Mouse (Mus musculus) liver, postnatal 0 days (tissue): Measurements from ENCODE around the gene Armc3. TPM values are rescaled to one million over a fixed set of nuclear protein-coding genes. Genes with fewer than 3 reads are reported as not detected.
A peak's percentile ranks its signal among the peaks of the same experiment; 100 is the strongest.

Experiments
- ATAC-seq: fragments of 200-750 bp; cut with Nextera tagmentation; 2 replicates; pipeline ENCODE4 v1.8.0; 2017; ENCODE audit warnings: mild to moderate bottlenecking, moderate library complexity
- DNase-seq: peaks from one replicate; pipeline ENCODE4 v3.0.0-alpha.2; 2016
- H3K27ac ChIP-seq: fragments of 300-500 bp; sonication (generic); 2 replicates; pipeline ENCODE4 v1.5.1; 2014; ENCODE audit warnings: antibody characterized with exemption, moderate library complexity, mild to moderate bottlenecking, low read depth
- H3K27me3 ChIP-seq: fragments of 300-500 bp; sonication (generic); 2 replicates; pipeline ENCODE4 v1.6.1; 2014; ENCODE audit warnings: low read length, control low read depth, mixed read lengths; ENCODE audit not compliant: insufficient read depth
- H3K36me3 ChIP-seq: fragments of 300-500 bp; sonication (generic); replicated peaks from 2 replicates; pipeline ENCODE4 v1.6.1; 2014; ENCODE audit warnings: mild to moderate bottlenecking, control low read depth, low read length, moderate library complexity, mixed read lengths; ENCODE audit not compliant: insufficient read depth
- H3K4me1 ChIP-seq: fragments of 300-500 bp; sonication (generic); 2 replicates; pipeline ENCODE4 v1.6.1; 2014; ENCODE audit warnings: antibody characterized with exemption, mild to moderate bottlenecking, control low read depth; ENCODE audit not compliant: insufficient read depth
- H3K4me2 ChIP-seq: fragments of 300-500 bp; sonication (generic); 2 replicates; pipeline ENCODE4 v1.6.1; 2014; ENCODE audit warnings: low read depth, mild to moderate bottlenecking, low read length, moderate library complexity, mixed read lengths
- H3K4me3 ChIP-seq: fragments of 300-500 bp; sonication (generic); 2 replicates; pipeline ENCODE4 v1.5.1; 2014; ENCODE audit warnings: low read depth, low read length
- H3K9ac ChIP-seq: fragments of 300-500 bp; sonication (generic); replicated peaks from 2 replicates; pipeline ENCODE4 v1.6.1; 2014; ENCODE audit warnings: mild to moderate bottlenecking, moderate library complexity
- H3K9me3 ChIP-seq: fragments of 300-500 bp; sonication (generic); 2 replicates; pipeline ENCODE4 v1.6.1; 2016; ENCODE audit warnings: mild to moderate bottlenecking, control low read depth, low read length, mixed read lengths
- CTCF ChIP-seq: sonication (generic); IDR thresholded peaks from 2 replicates; pipeline ENCODE4 v1.5.1; 2016; ENCODE audit warnings: antibody characterized with exemption, low read depth
- EP300 ChIP-seq: IDR thresholded peaks from 2 replicates; pipeline ENCODE4 v1.6.1; 2016; ENCODE audit warnings: antibody characterized with exemption, low read depth, mild to moderate bottlenecking
- WGBS: fragments of 180-500 bp; shearing (Covaris S2); extraction: QIAGEN DNeasy Blood & Tissue Kit; methylation state at CpG from one replicate; pipeline ENCODE4 v1.1.7; 2014; ENCODE audit not compliant: insufficient replicate concordance; 5-methylcytosine and 5-hydroxymethylcytosine counted together
- polyA plus RNA-seq: library from polyadenylated mRNA; unstranded; fragments of >200 nt; fragmentation: Nextera tagmentation; extraction: Ambion mirVana; gene quantifications from 2 replicates; pipeline ENCODE4 v1.2.1, GENCODE M21; 2015

The Armc3 gene
- polyA plus RNA-seq, 1 experiment from 2014 or later, result 0.21 TPM

DNA sequence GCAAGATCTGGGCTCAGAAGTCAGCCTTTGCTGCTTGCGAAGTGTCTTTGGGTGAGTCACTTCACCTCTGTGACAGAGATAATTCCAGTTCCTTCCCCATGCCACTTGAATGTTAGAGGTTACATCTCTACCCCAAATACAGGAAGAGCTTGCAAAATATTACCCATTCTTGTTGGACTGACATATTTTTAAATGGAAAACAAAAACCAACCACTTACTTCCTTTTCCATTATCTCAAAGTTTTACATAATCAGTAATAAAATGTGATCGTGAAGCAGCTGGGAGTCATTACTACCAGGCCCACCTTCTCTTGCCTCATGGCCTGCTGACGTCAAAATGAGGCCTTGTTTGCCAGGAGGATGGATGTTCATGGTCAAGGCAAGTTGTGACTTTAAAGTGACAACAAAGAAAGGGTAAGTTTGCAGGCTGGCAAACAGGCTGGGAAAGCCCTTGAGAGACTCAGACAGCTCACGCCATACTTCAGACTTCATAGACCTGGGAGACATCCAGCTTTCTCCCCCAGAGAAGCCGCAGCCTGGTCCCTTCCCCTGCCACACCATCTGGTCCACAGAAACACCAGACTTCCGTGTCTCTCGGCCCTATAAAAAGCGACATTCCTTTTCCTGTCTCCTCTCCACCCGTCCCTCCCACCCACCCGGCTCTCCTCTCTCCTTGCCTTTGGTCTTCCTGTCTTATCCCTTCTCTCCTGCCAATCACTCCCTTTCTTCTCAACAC, 145.0 kb downstream of the Armc3 start:
- Histone ChIP-seq H3K9ac (no peak overlapping the region), H3K4me3 (no peak overlapping the region), H3K27ac (no peak overlapping the region), H3K4me2 (peak overlapping the region; percentile 38), H3K27me3 (no peaks in the 10 kb centered on the region), H3K9me3 (no peaks in the 10 kb centered on the region), H3K4me1 (no peaks in the 10 kb centered on the region), H3K36me3 (no peaks in the 10 kb centered on the region)
- TF ChIP-seq EP300 (no peak), CTCF (no peak)
- 39% methylated on average over 10 of the region's 10 CpGs for WGBS
- DNase-seq (no peak), ATAC-seq (no peak)

- peak; percentile 36; the same call in 1 of the 2 replicates for ATAC-seq
- peak; percentile 84 for TF ChIP-seq CTCF
- no peak for TF ChIP-seq EP300
Observed at GRCm38 (mm10) chr2:19344636-19345413, 145.7 kb downstream of the Armc3 start.

GRCm38 (mm10) chr2:19345414-19345964, 146.4 kb downstream of the Armc3 start:
- no peak for TF ChIP-seq CTCF
- no peak for TF ChIP-seq EP300
- no peaks in the 10 kb centered on the region for H3K27me3 ChIP-seq
- H3K9ac ChIP-seq, result no peak overlapping the region
- no peaks in the 10 kb centered on the region for H3K4me1 ChIP-seq
- H3K27ac ChIP-seq, result no peak overlapping the region
- ATAC-seq, result no peak
- no peak for DNase-seq
- H3K9me3 ChIP-seq, result no peaks in the 10 kb centered on the region
- H3K4me3 ChIP-seq, result no peak overlapping the region
- 64% methylated on average over 5 of the region's 5 CpGs for WGBS
- no peak overlapping the region for H3K4me2 ChIP-seq
- no peaks in the 10 kb centered on the region for H3K36me3 ChIP-seq

More at GRCm38 (mm10) chr2:19344636-19345413, 145.7 kb downstream of the Armc3 start:
- Histone ChIP-seq H3K36me3 (no peaks in the 10 kb centered on the region), H3K4me1 (no peaks in the 10 kb centered on the region), H3K4me3 (no peak overlapping the region), H3K9ac (no peak overlapping the region), H3K9me3 (no peaks in the 10 kb centered on the region), H3K27ac (no peak overlapping the region), H3K4me2 (peak overlapping the region; percentile 38), H3K27me3 (no peaks in the 10 kb centered on the region)
- peak; percentile 81 for DNase-seq
- 21% methylated on average over 18 of the region's 20 CpGs for WGBS

GRCm38 (mm10) chr2:19348454-19348853, 149.4 kb downstream of the Armc3 start:
- Histone ChIP-seq H3K4me1 (no peaks in the 10 kb centered on the region), H3K9ac (no peak overlapping the region), H3K27me3 (no peaks in the 10 kb centered on the region), H3K9me3 (no peaks in the 10 kb centered on the region), H3K27ac (no peak overlapping the region), H3K36me3 (no peaks in the 10 kb centered on the region), H3K4me3 (no peak overlapping the region), H3K4me2 (no peak overlapping the region)
- DNase-seq (no peak), ATAC-seq (no peak)
- TF ChIP-seq EP300, result no peak
- no peak for TF ChIP-seq CTCF
- 62% methylated on average over 3 of the region's 3 CpGs for WGBS

GRCm38 (mm10) chr2:19350167-19350566, 151.1 kb downstream of the Armc3 start:
- H3K4me3 ChIP-seq, result no peak overlapping the region
- H3K36me3 ChIP-seq, result no peaks in the 10 kb centered on the region
- WGBS, result 81% methylated on average over 5 of the region's 5 CpGs
- TF ChIP-seq EP300 (no peak), CTCF (no peak)
- DNase-seq (no peak), ATAC-seq (no peak)
- H3K4me1 ChIP-seq, result no peaks in the 10 kb centered on the region
- no peak overlapping the region for H3K4me2 ChIP-seq
- H3K9ac ChIP-seq, result no peak overlapping the region
- no peaks in the 10 kb centered on the region for H3K9me3 ChIP-seq
- H3K27ac ChIP-seq, result no peak overlapping the region
- H3K27me3 ChIP-seq, result no peaks in the 10 kb centered on the region

GRCm38 (mm10) chr2:19351615-19352253, 152.6 kb downstream of the Armc3 start:
- no peak for DNase-seq
- H3K27me3 ChIP-seq, result no peaks in the 10 kb centered on the region
- H3K9ac ChIP-seq, result no peak overlapping the region
- H3K4me3 ChIP-seq, result no peak overlapping the region
- 57% methylated on average over 1 of the region's 1 CpGs for WGBS
- no peak overlapping the region for H3K27ac ChIP-seq
- H3K4me1 ChIP-seq, result no peaks in the 10 kb centered on the region
- ATAC-seq, result no peak
- no peak overlapping the region for H3K4me2 ChIP-seq
- no peaks in the 10 kb centered on the region for H3K9me3 ChIP-seq
- no peaks in the 10 kb centered on the region for H3K36me3 ChIP-seq
- no peak for TF ChIP-seq EP300
- no peak for TF ChIP-seq CTCF
